Mouse (Mus musculus) forebrain, embryonic 13.5 days (tissue): Measurements from ENCODE around the gene 2310030G06Rik. TPM values are rescaled to one million over a fixed set of nuclear protein-coding genes. Genes with fewer than 3 reads are reported as not detected.

Source experiments
- ATAC-seq: fragments of 200-750 bp; cut with Nextera tagmentation; 2 replicates; pipeline ENCODE4 v1.8.0; 2017
- H3K27ac ChIP-seq: fragments of 300-500 bp; sonication (generic); 2 replicates; pipeline ENCODE4 v1.5.1; 2015; ENCODE audit warnings: inconsistent platforms, mild to moderate bottlenecking, moderate library complexity
- H3K27me3 ChIP-seq: fragments of 300-500 bp; sonication (generic); 2 replicates; pipeline ENCODE4 v1.6.1; 2015; ENCODE audit warnings: mild to moderate bottlenecking, inconsistent platforms
- H3K36me3 ChIP-seq: fragments of 300-500 bp; sonication (generic); 2 replicates; pipeline ENCODE4 v1.6.1; 2015; ENCODE audit warnings: mild to moderate bottlenecking, inconsistent platforms; ENCODE audit not compliant: poor library complexity, severe bottlenecking
- H3K4me1 ChIP-seq: fragments of 300-500 bp; sonication (generic); 2 replicates; pipeline ENCODE4 v1.6.1; 2015; ENCODE audit warnings: inconsistent platforms
- H3K4me2 ChIP-seq: fragments of 300-500 bp; sonication (generic); 2 replicates; pipeline ENCODE4 v1.6.1; 2015; ENCODE audit warnings: inconsistent platforms, mild to moderate bottlenecking, moderate library complexity
- H3K4me3 ChIP-seq: fragments of 300-500 bp; sonication (generic); 2 replicates; pipeline ENCODE4 v1.5.1; 2015; ENCODE audit warnings: mild to moderate bottlenecking, inconsistent platforms
- H3K9ac ChIP-seq: fragments of 300-500 bp; sonication (generic); 2 replicates; pipeline ENCODE4 v1.6.1; 2015; ENCODE audit warnings: mild to moderate bottlenecking, inconsistent platforms
- H3K9me3 ChIP-seq: fragments of 300-500 bp; sonication (generic); replicated peaks from 2 replicates; pipeline ENCODE4 v1.6.1; 2016; ENCODE audit warnings: inconsistent platforms
- WGBS: fragments of 180-500 bp; shearing (Covaris S2); methylation state at CpG from one replicate; pipeline ENCODE4 v1.1.7; 2015; 5-methylcytosine and 5-hydroxymethylcytosine counted together
- polyA plus RNA-seq: library from polyadenylated mRNA; unstranded; fragments of >200 nt; fragmentation: Nextera tagmentation; extraction: Ambion mirVana; gene quantifications from 2 replicates; pipeline ENCODE4 v1.2.1, GENCODE M21; 2015

Gene 2310030G06Rik
- polyA plus RNA-seq, 1 experiment from 2014 or later: 1.0 TPM

DNA sequence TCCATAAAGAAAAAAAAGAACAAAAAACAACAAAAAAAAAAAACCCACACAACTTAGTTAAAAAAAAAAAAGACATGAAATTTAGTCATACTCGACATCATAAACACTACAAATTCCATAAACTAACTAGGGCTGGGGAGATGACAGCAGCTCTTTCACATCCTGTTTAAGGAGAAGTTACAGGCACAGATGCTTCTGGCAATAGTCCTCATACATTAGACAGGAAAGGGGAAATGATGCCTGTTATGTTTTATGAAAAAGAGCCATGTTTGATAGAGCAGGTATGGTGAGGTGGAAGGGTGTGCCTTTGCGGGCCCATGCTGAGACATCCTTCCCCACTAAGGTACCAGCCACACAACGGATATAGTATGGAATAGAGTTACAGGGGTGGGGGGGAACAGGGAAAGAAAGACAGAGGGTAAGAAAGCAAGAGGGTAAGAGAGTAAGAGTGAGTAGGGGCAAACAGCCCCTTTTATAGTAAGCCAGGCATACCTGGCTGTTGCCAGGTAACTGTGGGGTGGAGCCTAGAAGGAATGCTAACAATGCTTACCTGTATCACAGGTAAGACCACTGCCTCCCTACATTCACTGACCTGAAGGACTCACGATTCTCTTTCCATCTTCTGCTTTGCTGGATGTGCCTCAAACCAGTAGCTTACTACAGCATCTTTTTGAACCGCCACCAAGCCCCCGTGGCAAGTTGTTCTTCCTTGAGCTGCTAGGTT lies 15.3 kb upstream of the 2310030G06Rik start:
- 0 out of 2 replicates have a peak, but pooled peaks cover 3% of the 10 kb centered on the region for H3K27me3 ChIP-seq
- no peak overlapping the region for H3K4me2 ChIP-seq
- no peak overlapping the region for H3K9ac ChIP-seq
- no peaks in the 10 kb centered on the region for H3K36me3 ChIP-seq
- H3K4me3 ChIP-seq: no peak overlapping the region
- H3K9me3 ChIP-seq: no peaks in the 10 kb centered on the region
- WGBS: 64% methylated on average over 6 of the region's 6 CpGs
- no peaks in the 10 kb centered on the region for H3K4me1 ChIP-seq
- no peak for ATAC-seq
- H3K27ac ChIP-seq: no peak overlapping the region

DNA sequence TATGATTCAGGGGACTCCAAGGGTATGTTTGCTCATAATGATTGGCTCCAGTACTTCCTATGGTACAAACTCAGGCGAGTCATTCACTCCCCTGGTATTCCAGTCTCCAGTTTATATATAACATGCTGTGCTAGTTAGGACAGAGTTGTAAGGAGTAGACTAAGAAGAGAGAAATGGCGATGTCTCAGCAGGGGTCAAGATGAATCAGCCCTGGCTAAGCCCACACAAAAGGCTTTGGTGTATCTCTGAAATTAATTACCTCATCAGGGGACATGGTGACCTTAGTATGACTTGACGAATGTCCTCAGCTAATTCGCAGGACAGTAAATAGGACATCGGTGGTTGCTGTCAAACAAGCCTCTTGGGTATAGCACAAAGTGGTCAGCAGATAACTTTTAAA lies 10.4 kb upstream of the 2310030G06Rik start:
- no peak overlapping the region for H3K9ac ChIP-seq
- ATAC-seq: no peak
- H3K9me3 ChIP-seq: no peaks in the 10 kb centered on the region
- H3K4me3 ChIP-seq: no peak overlapping the region
- no peaks in the 10 kb centered on the region for H3K36me3 ChIP-seq
- H3K4me1 ChIP-seq: peaks cover 6% of the 10 kb centered on the region; the same call in 1 of the 2 replicates
- no peak overlapping the region for H3K27ac ChIP-seq
- H3K4me2 ChIP-seq: no peak overlapping the region
- H3K27me3 ChIP-seq: 0 out of 2 replicates have a peak, but pooled peaks cover 3% of the 10 kb centered on the region
- 44% methylated on average over 5 of the region's 5 CpGs for WGBS

DNA sequence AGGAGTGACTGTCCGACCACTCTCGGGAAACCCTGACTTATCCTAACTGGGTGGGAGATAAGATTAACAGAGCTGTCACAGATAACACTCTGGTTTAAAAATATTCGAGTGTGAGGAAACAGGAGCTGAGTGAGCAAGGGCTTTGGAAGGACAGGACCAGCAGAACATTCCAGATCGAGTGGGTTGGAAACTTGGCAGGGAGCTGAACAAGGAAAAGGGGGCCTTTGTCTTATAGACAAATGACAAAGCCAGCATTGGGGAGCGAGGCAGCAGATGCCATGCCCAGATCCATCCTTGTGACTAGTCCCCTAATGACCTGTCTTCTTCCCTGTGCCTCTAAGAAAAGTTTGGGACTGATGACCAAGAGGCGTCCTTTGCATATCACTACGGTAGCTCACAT lies 7.6 kb upstream of the 2310030G06Rik start:
- no peak overlapping the region for H3K27ac ChIP-seq
- no peaks in the 10 kb centered on the region for H3K27me3 ChIP-seq
- H3K9me3 ChIP-seq: no peaks in the 10 kb centered on the region
- no peak for ATAC-seq
- H3K36me3 ChIP-seq: no peaks in the 10 kb centered on the region
- H3K9ac ChIP-seq: no peak overlapping the region
- peaks cover 6% of the 10 kb centered on the region; the same call in 1 of the 2 replicates for H3K4me1 ChIP-seq
- H3K4me3 ChIP-seq: no peak overlapping the region
- no peak overlapping the region for H3K4me2 ChIP-seq
- 78% methylated on average over 7 of the region's 7 CpGs for WGBS

DNA sequence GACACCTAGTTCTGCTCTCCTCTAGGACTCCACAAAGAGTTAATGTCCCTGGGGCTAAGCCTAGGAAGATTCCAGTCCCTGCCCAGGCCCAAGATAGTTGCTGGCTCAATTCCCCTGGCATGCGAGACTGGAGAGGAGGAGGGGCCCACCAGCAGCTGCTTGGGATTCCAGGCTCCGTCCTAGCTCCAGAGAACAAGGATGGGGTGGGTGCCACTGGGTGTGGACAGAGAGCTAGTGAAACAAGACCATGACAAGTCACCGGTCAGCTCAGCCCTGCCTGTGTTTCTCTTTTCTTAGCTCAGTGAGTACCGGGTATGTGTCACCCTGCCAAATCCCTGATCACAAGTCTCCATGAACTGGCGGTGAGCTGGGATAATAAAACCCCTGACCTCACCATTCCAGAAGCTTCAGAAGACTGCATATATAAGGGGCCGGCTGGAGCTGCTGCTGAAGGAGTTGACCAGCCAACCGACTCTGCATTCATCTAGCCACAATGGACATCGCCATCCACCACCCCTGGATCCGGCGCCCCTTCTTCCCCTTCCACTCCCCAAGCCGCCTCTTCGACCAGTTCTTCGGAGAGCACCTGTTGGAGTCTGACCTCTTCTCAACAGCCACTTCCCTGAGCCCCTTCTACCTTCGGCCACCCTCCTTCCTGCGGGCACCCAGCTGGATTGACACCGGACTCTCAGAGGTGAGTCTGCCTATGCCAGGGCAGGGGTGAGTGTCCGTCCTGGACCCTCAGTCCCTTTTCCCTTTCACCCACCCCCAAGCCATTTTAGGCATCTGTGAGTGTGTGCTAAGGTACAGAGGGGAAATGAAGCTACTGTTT lies 6.7 kb upstream of the 2310030G06Rik start:
- WGBS: 74% methylated on average over 17 of the region's 17 CpGs
- no peak for ATAC-seq

DNA sequence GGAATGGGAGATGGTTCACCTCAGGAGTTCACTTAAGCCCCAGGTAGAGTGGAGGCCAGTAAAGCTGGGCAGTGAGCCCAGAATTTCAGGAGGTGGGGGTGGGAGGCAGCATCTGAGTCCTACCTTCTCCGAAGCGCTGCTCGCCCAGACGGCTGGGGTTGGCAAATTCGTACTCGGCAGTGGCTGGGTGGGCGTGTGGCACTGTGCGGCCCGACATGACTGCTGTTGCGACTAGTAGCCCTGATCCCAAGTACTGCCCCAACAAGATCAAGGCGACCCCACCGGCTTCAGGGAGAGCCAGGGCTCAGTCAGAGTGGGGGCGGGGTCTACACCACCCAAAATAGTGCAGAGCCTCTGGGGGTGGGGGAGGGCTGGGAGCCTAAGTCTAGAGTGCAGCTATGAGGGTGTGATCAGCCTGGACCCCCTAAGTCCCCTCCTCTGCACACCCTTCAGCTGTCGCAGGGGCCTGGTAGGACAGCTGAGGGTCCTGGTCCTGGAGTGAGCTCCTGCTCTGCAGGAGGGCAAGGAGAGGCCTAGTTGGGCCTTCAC lies 5.8 kb upstream of the 2310030G06Rik start, which contains the start of gene Hspb2:
Hspb2 (minus strand) TSS at position 301 of the 549 bp plus-strand sequence.
- Histone ChIP-seq H3K27me3 (no peaks in the 10 kb centered on the region), H3K4me2 (no peak within 1 kb of the TSS), H3K36me3 (no peaks in the 10 kb centered on the region), H3K9me3 (no peaks in the 10 kb centered on the region), H3K4me1 (peaks cover 6% of the 10 kb centered on the region; the same call in 1 of the 2 replicates), H3K27ac (no peak within 1 kb of the TSS), H3K9ac (no peak within 1 kb of the TSS), H3K4me3 (no peak within 1 kb of the TSS)
- 73% methylated on average over 14 of the region's 14 CpGs for WGBS
- no peak for ATAC-seq

More for the DNA sequence above, 6.7 kb upstream of the 2310030G06Rik start:
- H3K27ac ChIP-seq: no peak overlapping the region
- no peaks in the 10 kb centered on the region for H3K27me3 ChIP-seq
- peaks cover 6% of the 10 kb centered on the region; the same call in 1 of the 2 replicates for H3K4me1 ChIP-seq
- no peak overlapping the region for H3K4me3 ChIP-seq
- H3K4me2 ChIP-seq: no peak overlapping the region
- no peaks in the 10 kb centered on the region for H3K9me3 ChIP-seq
- H3K36me3 ChIP-seq: no peaks in the 10 kb centered on the region
- no peak overlapping the region for H3K9ac ChIP-seq

DNA sequence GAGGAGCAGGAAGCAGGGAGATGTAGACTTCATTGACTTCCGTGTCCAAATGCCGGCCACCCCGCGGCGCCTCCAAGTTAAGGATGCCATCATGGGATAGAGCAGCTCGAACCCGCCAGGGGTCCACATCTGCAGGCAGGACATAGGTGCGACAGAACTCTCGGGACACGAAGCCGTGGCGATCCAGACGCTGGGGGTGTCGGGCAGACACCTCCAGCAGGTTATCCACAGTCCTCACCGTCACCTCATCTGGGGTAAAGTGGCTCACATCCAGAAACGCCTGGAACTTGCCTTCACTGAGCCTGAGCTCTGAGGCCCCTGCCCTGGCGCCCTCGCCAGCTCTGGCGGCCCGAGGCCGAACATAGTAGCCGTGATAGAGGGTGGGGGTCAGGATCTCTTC lies 5.0 kb upstream of the 2310030G06Rik start, which contains the start of gene Cryab:
Cryab (plus strand) TSS at position 3 of the 400 bp plus-strand sequence.
- H3K4me1 ChIP-seq: peaks cover 8% of the 10 kb centered on the region; the same call in 1 of the 2 replicates
- 77% methylated on average over 22 of the region's 22 CpGs for WGBS
- ATAC-seq: no peak
- no peaks in the 10 kb centered on the region for H3K36me3 ChIP-seq
- H3K27me3 ChIP-seq: peaks cover 7% of the 10 kb centered on the region; the same call in 1 of the 2 replicates
- H3K9me3 ChIP-seq: no peaks in the 10 kb centered on the region
- no peak within 1 kb of the TSS for H3K4me3 ChIP-seq
- no peak within 1 kb of the TSS for H3K4me2 ChIP-seq
- no peak within 1 kb of the TSS for H3K9ac ChIP-seq
- no peak within 1 kb of the TSS for H3K27ac ChIP-seq

DNA sequence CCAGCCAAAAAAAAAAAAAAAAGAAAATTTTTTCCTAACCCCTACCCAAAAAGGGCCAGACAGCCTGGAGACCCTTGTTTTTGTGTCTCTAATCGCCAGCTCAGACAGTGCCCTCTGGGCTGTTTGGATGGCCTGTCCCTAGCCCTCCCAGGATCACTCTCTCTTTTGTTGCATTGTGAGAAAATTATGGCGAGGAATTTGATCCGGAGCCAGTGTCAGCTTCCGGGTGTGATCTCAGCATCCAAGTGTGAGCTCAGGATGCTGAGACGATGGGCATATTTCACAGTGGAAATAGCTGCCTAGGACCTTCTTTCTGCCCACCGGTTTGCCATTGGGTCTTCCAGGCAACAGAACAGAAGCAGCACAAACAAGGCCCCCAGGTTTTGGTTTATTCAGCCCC lies 4.4 kb upstream of the 2310030G06Rik start:
- no peak overlapping the region for H3K27ac ChIP-seq
- no peak overlapping the region for H3K4me2 ChIP-seq
- no peak overlapping the region for H3K9ac ChIP-seq
- WGBS: 79% methylated on average over 6 of the region's 6 CpGs
- H3K4me1 ChIP-seq: peaks cover 14% of the 10 kb centered on the region
- peaks cover 12% of the 10 kb centered on the region; the same call in 1 of the 2 replicates for H3K27me3 ChIP-seq
- H3K36me3 ChIP-seq: no peaks in the 10 kb centered on the region
- no peak for ATAC-seq
- no peak overlapping the region for H3K4me3 ChIP-seq
- H3K9me3 ChIP-seq: no peaks in the 10 kb centered on the region

DNA sequence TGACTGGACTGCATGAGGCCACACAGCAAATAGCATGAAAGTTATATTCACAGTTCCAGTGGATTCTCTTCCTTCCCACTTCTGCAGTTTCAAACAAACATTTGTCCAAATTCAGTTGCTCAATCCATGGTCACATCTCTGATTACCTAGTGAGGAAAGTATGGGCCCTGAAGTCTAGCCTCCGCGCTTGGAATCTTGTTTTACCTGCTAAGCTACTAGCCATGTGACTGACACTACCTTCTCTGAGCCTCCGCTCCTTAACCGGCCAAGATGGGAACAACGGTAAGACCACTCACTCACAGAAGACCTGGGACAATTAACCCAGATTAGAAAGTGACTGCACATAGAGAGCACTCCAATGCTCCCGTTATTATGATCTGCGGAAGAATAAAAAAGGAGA lies 530 bp downstream of the 2310030G06Rik start:
- Histone ChIP-seq H3K4me2 (peak overlapping the region; percentile 64), H3K4me1 (peaks cover 8% of the 10 kb centered on the region), H3K9me3 (no peaks in the 10 kb centered on the region), H3K9ac (peak overlapping the region; percentile 56), H3K27ac (no peak overlapping the region), H3K36me3 (no peaks in the 10 kb centered on the region), H3K27me3 (peaks cover 14% of the 10 kb centered on the region; the same call in 1 of the 2 replicates), H3K4me3 (peak overlapping the region; percentile 36)
- ATAC-seq: no peak
- WGBS: 10% methylated on average over 7 of the region's 7 CpGs

DNA sequence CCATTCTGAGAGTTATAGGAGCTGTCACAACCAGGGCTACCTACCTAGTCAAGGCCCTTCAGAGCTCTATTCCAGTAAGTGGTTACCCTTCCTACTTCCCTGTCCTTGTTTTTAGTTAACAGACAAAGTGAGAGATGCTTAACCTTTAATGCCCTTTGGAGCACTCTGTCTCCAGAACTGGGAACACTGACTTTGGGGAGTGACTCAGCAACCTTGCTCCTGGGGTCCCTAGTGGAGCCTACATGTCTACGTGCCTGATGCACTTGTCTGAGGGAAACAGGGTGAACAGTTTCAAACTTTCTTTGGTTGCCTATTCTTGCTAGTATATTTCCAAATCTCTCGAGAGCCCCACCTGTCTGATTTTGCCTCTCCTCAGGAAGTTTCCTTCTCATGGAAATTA lies 3.6 kb downstream of the 2310030G06Rik start:
- ATAC-seq: no peak

DNA sequence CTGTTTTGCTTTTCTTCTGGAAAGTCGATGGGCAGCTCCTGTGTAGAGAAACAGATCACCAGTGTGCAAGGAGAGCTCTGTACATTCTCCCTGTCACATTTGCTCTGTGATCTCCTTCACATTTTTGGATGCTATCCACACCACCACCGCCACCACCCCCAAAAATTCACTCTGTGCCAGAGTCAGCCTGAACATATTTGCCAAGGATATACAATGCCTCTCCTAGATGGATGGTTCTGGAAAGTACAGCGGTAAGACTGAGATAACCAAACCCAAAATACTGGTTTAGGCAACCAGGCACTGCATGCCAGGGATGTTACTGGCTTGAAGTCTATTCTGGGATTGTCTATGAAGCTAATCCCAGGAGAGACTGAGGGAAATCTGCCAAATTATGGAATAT lies 4.1 kb downstream of the 2310030G06Rik start:
- Histone ChIP-seq H3K4me1 (peaks cover 17% of the 10 kb centered on the region), H3K9me3 (no peaks in the 10 kb centered on the region), H3K4me2 (no peak overlapping the region), H3K36me3 (no peaks in the 10 kb centered on the region), H3K27ac (no peak overlapping the region), H3K9ac (no peak overlapping the region), H3K27me3 (peaks cover 14% of the 10 kb centered on the region; the same call in 1 of the 2 replicates), H3K4me3 (no peak overlapping the region)
- no peak for ATAC-seq
- WGBS: 84% methylated on average over 3 of the region's 3 CpGs

More for the DNA sequence above, 3.6 kb downstream of the 2310030G06Rik start:
- Histone ChIP-seq H3K4me3 (no peak overlapping the region), H3K4me1 (peaks cover 17% of the 10 kb centered on the region), H3K27ac (no peak overlapping the region), H3K27me3 (peaks cover 14% of the 10 kb centered on the region; the same call in 1 of the 2 replicates), H3K4me2 (no peak overlapping the region), H3K9me3 (no peaks in the 10 kb centered on the region), H3K36me3 (no peaks in the 10 kb centered on the region), H3K9ac (no peak overlapping the region)
- WGBS: 73% methylated on average over 2 of the region's 2 CpGs

DNA sequence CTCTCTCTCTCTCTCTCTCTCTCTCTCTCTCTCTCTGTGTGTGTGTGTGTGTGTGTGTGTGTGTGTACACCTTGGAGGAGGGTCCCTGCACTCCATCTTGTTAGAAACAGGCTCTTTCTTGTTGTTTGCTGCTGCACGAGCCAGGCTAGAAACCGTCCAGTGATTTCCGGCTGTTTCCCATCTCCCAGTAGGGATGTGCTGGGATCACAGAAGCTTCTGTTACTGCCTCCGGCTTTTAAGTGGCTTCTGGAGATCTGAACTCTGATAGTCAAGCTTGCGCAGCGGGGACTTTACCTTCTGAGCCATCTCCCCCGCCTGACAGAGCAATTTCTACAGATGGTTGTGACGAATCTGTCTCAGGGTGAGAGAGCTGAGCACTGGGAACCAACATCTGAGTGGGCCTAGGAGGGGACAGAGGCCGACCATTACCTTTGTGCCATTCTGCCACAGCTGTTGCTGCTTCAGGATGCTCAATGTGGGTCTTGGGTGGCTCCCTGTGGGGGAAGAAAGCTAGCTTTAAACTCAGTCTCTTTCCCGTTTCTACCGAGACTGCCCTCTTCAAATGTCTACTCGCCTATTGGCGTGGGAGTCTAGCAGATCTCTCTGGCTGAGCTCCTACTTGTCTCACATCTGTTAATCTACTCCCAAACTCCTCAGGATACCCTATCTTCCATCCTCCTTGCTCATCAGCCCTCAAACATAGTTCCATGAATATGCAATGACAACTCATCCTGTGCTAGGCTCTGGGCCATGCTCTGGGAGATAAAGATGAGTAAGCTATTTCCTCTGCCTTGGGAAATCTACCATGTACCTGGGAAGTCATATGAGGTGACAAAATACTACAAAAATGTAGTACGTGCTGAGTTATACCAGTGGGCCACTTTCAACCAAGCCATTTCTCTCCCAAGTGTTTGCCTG lies 5.2 kb downstream of the 2310030G06Rik start:
- Histone ChIP-seq H3K9ac (no peak overlapping the region), H3K4me2 (no peak overlapping the region), H3K36me3 (no peaks in the 10 kb centered on the region), H3K27ac (no peak overlapping the region), H3K27me3 (peaks cover 6% of the 10 kb centered on the region; the same call in 1 of the 2 replicates), H3K4me1 (peaks cover 13% of the 10 kb centered on the region), H3K9me3 (no peaks in the 10 kb centered on the region), H3K4me3 (no peak overlapping the region)
- 91% methylated on average over 14 of the region's 14 CpGs for WGBS
- ATAC-seq: no peak
